ENCODE assay signal across 10 mouse cellular contexts in the genomic region with DNA sequence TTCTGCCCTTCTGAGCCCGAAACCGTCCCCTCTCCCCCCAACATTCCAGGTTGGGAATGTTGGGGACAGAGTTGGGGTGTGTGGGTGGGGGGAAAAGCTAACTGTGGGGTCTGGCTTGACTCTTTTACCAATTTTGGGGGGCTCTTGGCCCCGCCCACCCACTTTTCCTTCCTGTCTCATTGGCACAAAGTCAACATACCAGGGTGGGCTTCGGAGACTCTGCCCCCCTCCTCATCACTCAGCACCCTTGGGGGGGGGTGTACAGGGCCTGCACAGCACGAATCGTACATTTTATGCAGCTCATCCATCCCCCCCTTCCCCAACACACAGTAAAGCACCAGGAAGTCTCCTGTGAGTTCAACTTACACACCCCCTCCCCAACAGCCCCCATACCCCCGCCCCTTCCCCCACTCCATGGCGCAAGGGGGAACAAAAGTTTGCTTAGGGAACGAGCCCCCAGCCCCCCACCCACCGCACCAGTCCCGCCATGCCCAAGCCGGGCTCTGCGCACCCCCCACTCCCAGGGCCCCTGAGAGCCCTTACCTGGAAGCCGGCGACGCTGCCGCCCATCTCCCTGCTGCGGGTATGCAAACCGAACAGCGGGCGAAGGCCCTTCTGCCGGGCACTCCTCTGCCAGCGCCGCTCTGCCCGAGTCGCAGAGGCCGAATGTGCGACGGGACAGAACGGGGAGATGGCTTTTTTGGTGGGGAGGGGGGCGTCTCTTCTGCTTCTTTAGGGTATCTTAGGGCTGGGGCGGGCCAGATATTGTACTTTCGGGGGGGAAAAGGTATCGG. TPM values are rescaled to one million over a fixed set of nuclear protein-coding genes. Genes with fewer than 3 reads are reported as not detected.
A peak's percentile ranks its signal among the peaks of the same experiment; 100 is the strongest.
DNase-seq lines count a peak whose midpoint lies in the region; ATAC-seq and TF ChIP-seq lines count a peak whose summit lies in the region.
"Had no signal": no experiment of that assay in that cellular context is flagged by ENCODE, and none has a peak within 500 bp of the region (broad histone marks: within the 10 kb centered on the region; RNA-seq: fewer than 3 reads in every experiment).

No protein-coding gene starts in this region.

- H3K9ac ChIP-seq in kidney, embryonic 14.5 days (ENCODE audit: low read depth, low read length): peak overlapping the region; percentile 88
- H3K9ac ChIP-seq in hindbrain, embryonic 11.5 days (ENCODE audit: low read depth, low read length): peak overlapping the region; percentile 49
- peak overlapping the region; percentile 47; the same call in 1 of the 2 replicates for H3K9ac ChIP-seq in midbrain, embryonic 12.5 days (replicated peaks)

- H3K36me3 ChIP-seq in kidney, embryonic 14.5 days (ENCODE audit: control insufficient read depth, insufficient read depth, low read length): peaks cover 19% of the 10 kb centered on the region
- peaks cover 33% of the 10 kb centered on the region for H3K36me3 ChIP-seq in embryonic facial prominence, embryonic 10.5 days (replicated peaks)
- H3K36me3 ChIP-seq in hindbrain, embryonic 11.5 days (ENCODE audit: control insufficient read depth, insufficient read depth, low read length): no peaks in the 10 kb centered on the region
- no peaks in the 10 kb centered on the region for H3K36me3 ChIP-seq in midbrain, embryonic 12.5 days
- no peaks in the 10 kb centered on the region for H3K36me3 ChIP-seq in thymus, adult 2 months (ENCODE audit: control insufficient read depth, insufficient read depth, low read length)

- peaks cover 24% of the 10 kb centered on the region; the same call in 1 of the 2 replicates for H3K4me1 ChIP-seq in kidney, embryonic 14.5 days (ENCODE audit: control insufficient read depth, insufficient read depth, low read length)
- H3K4me1 ChIP-seq in embryonic facial prominence, embryonic 10.5 days: peaks cover 77% of the 10 kb centered on the region
- peaks cover 26% of the 10 kb centered on the region for H3K4me1 ChIP-seq in hindbrain, embryonic 11.5 days (replicated peaks; ENCODE audit: control insufficient read depth, insufficient read depth, low read length)
- H3K4me1 ChIP-seq in midbrain, embryonic 12.5 days: peaks cover 26% of the 10 kb centered on the region
- H3K4me1 ChIP-seq in thymus, adult 2 months (replicated peaks; ENCODE audit: control insufficient read depth, insufficient read depth, low read length): no peaks in the 10 kb centered on the region; the same call in none of the 2 replicates

- DNase-seq in kidney, postnatal 14 days: no peak
- peak; percentile 57 for DNase-seq in embryonic facial prominence, embryonic 10.5 days (ENCODE audit: low spot score)
- DNase-seq in hindbrain, embryonic 11.5 days (ENCODE audit: low spot score): peak; percentile 43
- DNase-seq in spleen, adult 12 weeks (ENCODE audit: low spot score): no peak
- no peak for DNase-seq in thymus, adult 2 months
- no peak for DNase-seq in layer of hippocampus, adult 9-10 months (ENCODE audit: low spot score)
- DNase-seq: cerebellum, postnatal 36 days had no signal

- no peak for TF ChIP-seq CTCF in thymus, adult 2 months (IDR thresholded peaks at IDR 0.05; ENCODE audit: borderline replicate concordance, control insufficient read depth, extremely low read depth, insufficient read depth, low read length, poor library complexity)

- peak overlapping the region; percentile 67 for H3K4me2 ChIP-seq in kidney, embryonic 14.5 days (replicated peaks; ENCODE audit: low read depth, low read length)
- H3K4me2 ChIP-seq in hindbrain, embryonic 11.5 days (replicated peaks; ENCODE audit: low read depth, low read length): peak overlapping the region; percentile 46
- H3K4me2 ChIP-seq in midbrain, embryonic 12.5 days (replicated peaks): peak overlapping the region; percentile 52

- peak overlapping the region; percentile 64 for H3K4me3 ChIP-seq in kidney, embryonic 14.5 days (ENCODE audit: low read length)
- peak overlapping the region; percentile 64 for H3K4me3 ChIP-seq in embryonic facial prominence, embryonic 10.5 days
- H3K4me3 ChIP-seq in hindbrain, embryonic 11.5 days (ENCODE audit: low read depth, low read length): peak overlapping the region; percentile 35
- H3K4me3 ChIP-seq in midbrain, embryonic 12.5 days: peak overlapping the region; percentile 43
- no peak overlapping the region for H3K4me3 ChIP-seq in thymus, adult 2 months (ENCODE audit: control insufficient read depth, insufficient read depth, low read length)

- no peaks in the 10 kb centered on the region for H3K9me3 ChIP-seq in kidney, embryonic 14.5 days (ENCODE audit: control insufficient read depth, low read length)
- H3K9me3 ChIP-seq in embryonic facial prominence, embryonic 10.5 days: no peaks in the 10 kb centered on the region
- H3K9me3 ChIP-seq in hindbrain, embryonic 11.5 days (ENCODE audit: control insufficient read depth, low read length): no peaks in the 10 kb centered on the region
- no peaks in the 10 kb centered on the region for H3K9me3 ChIP-seq in midbrain, embryonic 12.5 days

- peak overlapping the region; percentile 92 for H3K27ac ChIP-seq in kidney, embryonic 14.5 days (ENCODE audit: low read depth, low read length)
- peak overlapping the region; percentile 89 for H3K27ac ChIP-seq in embryonic facial prominence, embryonic 10.5 days (replicated peaks)
- peak overlapping the region; percentile 20; the same call in 1 of the 2 replicates for H3K27ac ChIP-seq in hindbrain, embryonic 11.5 days (ENCODE audit: low read depth, low read length)
- H3K27ac ChIP-seq in midbrain, embryonic 12.5 days (replicated peaks): no peak overlapping the region
- no peak overlapping the region for H3K27ac ChIP-seq in thymus, adult 2 months (ENCODE audit: control insufficient read depth, insufficient read depth, low read length)

- TF ChIP-seq POLR2A in thymus, adult 2 months (IDR thresholded peaks at IDR 0.05; ENCODE audit: control insufficient read depth, extremely low read depth, insufficient read depth, low read length, poor library complexity): no peak

- ATAC-seq in kidney, embryonic 14.5 days (ENCODE audit: low FRiP score, low TSS enrichment): 0 out of 2 replicates have a peak, but pooled peaks have one; percentile 14
- no peak for ATAC-seq in hindbrain, embryonic 11.5 days (ENCODE audit: low FRiP score)
- ATAC-seq in midbrain, embryonic 12.5 days (ENCODE audit: low FRiP score, low read depth): no peak
- ATAC-seq: Patski had no signal

- peaks cover 81% of the 10 kb centered on the region for H3K27me3 ChIP-seq in kidney, embryonic 14.5 days (ENCODE audit: control insufficient read depth, insufficient read depth, low read length)
- peaks cover 100% of the 10 kb centered on the region for H3K27me3 ChIP-seq in embryonic facial prominence, embryonic 10.5 days (replicated peaks; ENCODE audit: low read depth, poor library complexity, severe bottlenecking)
- H3K27me3 ChIP-seq in hindbrain, embryonic 11.5 days (ENCODE audit: control insufficient read depth, insufficient read depth, low read length): peaks cover 93% of the 10 kb centered on the region
- peaks cover 94% of the 10 kb centered on the region for H3K27me3 ChIP-seq in midbrain, embryonic 12.5 days
- peaks cover 34% of the 10 kb centered on the region for H3K27me3 ChIP-seq in thymus, adult 2 months (ENCODE audit: control insufficient read depth, insufficient read depth, low read length)

- 1% methylated on average over 34 of the region's 34 CpGs for WGBS in kidney, embryonic 14.5 days
- WGBS in embryonic facial prominence, embryonic 10.5 days: under 1% methylated on average over 34 of the region's 34 CpGs
- WGBS in hindbrain, embryonic 11.5 days: 2% methylated on average over 31 of the region's 34 CpGs
- WGBS in midbrain, embryonic 12.5 days: under 1% methylated on average over 34 of the region's 34 CpGs
- 12% methylated on average over 34 of the region's 34 CpGs for WGBS in thymus, adult 2 months

RNA-seq across cellular contexts. Expression of a gene that starts 8.6 kb away (rescaled TPM):
- polyA plus RNA-seq in kidney, embryonic 14.5 days (2014; fragmentation: Nextera tagmentation; extraction: Ambion mirVana): 627 and 715 TPM in 2 replicates
- 360 and 378 TPM in 2 replicates for polyA plus RNA-seq in embryonic facial prominence, embryonic 10.5 days (2016; fragmentation: Nextera tagmentation; extraction: Ambion mirVana)
- 189 and 268 TPM in 2 replicates for polyA plus RNA-seq in hindbrain, embryonic 11.5 days (2014; fragmentation: Nextera tagmentation; extraction: Ambion mirVana)
- polyA plus RNA-seq in midbrain, embryonic 12.5 days (2016; fragmentation: Nextera tagmentation; extraction: Ambion mirVana): 154 and 211 TPM in 2 replicates
- polyA plus RNA-seq in thymus, adult 2 months (2012; rRNA removed): 7.5 and 13.8 TPM in 2 replicates

RNA-seq across cellular contexts. Expression of a gene that starts 11.7 kb away (rescaled TPM):
- not detected in 2 replicates for polyA plus RNA-seq in kidney, embryonic 14.5 days (2014; fragmentation: Nextera tagmentation; extraction: Ambion mirVana)
- polyA plus RNA-seq in embryonic facial prominence, embryonic 10.5 days (2016; fragmentation: Nextera tagmentation; extraction: Ambion mirVana): not detected in 2 replicates
- polyA plus RNA-seq in hindbrain, embryonic 11.5 days (2014; fragmentation: Nextera tagmentation; extraction: Ambion mirVana): not detected in 2 replicates
- polyA plus RNA-seq in midbrain, embryonic 12.5 days (2016; fragmentation: Nextera tagmentation; extraction: Ambion mirVana): not detected in 2 replicates
- 0.04 and 0.11 TPM in 2 replicates for polyA plus RNA-seq in thymus, adult 2 months (2012; rRNA removed)
- polyA plus RNA-seq: Patski had no signal

Comparison
In these comparisons a context has a peak if more than half of its experiments do, and no peak if none do; other contexts are left out.
1. H3K27ac ChIP-seq: peak in kidney, embryonic 14.5 days (single experiment), embryonic facial prominence, embryonic 10.5 days (single experiment) and hindbrain, embryonic 11.5 days (single experiment); none in midbrain, embryonic 12.5 days (single experiment) and thymus, adult 2 months (single experiment).
2. DNase-seq: peak in embryonic facial prominence, embryonic 10.5 days (single experiment) and hindbrain, embryonic 11.5 days (single experiment); none in kidney, postnatal 14 days (single experiment), spleen, adult 12 weeks (single experiment), thymus, adult 2 months (single experiment) and layer of hippocampus, adult 9-10 months (single experiment).
3. RNA of a gene that starts 8.6 kb away (polyA plus RNA-seq): 627 to 715 TPM in kidney, embryonic 14.5 days, 360 to 378 TPM in embryonic facial prominence, embryonic 10.5 days, 189 to 268 TPM in hindbrain, embryonic 11.5 days and 154 to 211 TPM in midbrain, embryonic 12.5 days; 7.5 to 13.8 TPM in thymus, adult 2 months; every median in the first group is over 10 times any median in the second.
4. Peak in every context shown above with its lines, with median percentiles within 50 percentile points of each other: H3K4me2 ChIP-seq and H3K9ac ChIP-seq.